Mouse (Mus musculus): ENCODE measurements around the gene Cmc4. TPM values are rescaled to one million over a fixed set of nuclear protein-coding genes. Genes with fewer than 3 reads are reported as not detected.
A peak's percentile ranks its signal among the peaks of the same experiment; 100 is the strongest.

Cmc4 gene
- 22.8 and 23.6 TPM in 2 replicates for polyA plus RNA-seq (2015; fragmentation: Nextera tagmentation; extraction: Ambion mirVana)

GRCm38 (mm10) chrX:75415936-75416785 is at the start of gene Cmc4, which contains the start of the genes Mtcp1 and Brcc3:
Gene Cmc4, minus strand, starts transcription at chrX:75416584.
Gene Mtcp1, minus strand, starts transcription at chrX:75416588.
Gene Brcc3, plus strand, starts transcription at chrX:75416628.
- Histone ChIP-seq H3K4me2 (peak within 1 kb of the TSS; percentile 50), H3K9me3 (no peaks in the 10 kb centered on the region), H3K36me3 (no peaks in the 10 kb centered on the region), H3K4me1 (no peaks in the 10 kb centered on the region), H3K9ac (peak within 1 kb of the TSS; percentile 52), H3K27me3 (no peaks in the 10 kb centered on the region), H3K27ac (peak within 1 kb of the TSS; percentile 91), H3K4me3 (peak within 1 kb of the TSS; percentile 55)
- 13% methylated on average over 52 of the region's 52 CpGs for WGBS
- ATAC-seq (ENCODE audit: borderline replicate concordance, extremely low read depth, low FRiP score, low TSS enrichment): peak; percentile 100

GRCm38 (mm10) chrX:75454597-75454996 is 38.2 kb upstream of the Cmc4 start:
- Histone ChIP-seq H3K4me3 (no peak overlapping the region), H3K4me1 (no peaks in the 10 kb centered on the region), H3K27me3 (no peaks in the 10 kb centered on the region), H3K4me2 (no peak overlapping the region), H3K9ac (no peak overlapping the region), H3K36me3 (peaks cover 11% of the 10 kb centered on the region; the same call in 1 of the 2 replicates), H3K27ac (no peak overlapping the region), H3K9me3 (no peaks in the 10 kb centered on the region)
- WGBS: 83% methylated on average over 1 of the region's 1 CpGs
- ATAC-seq (ENCODE audit: borderline replicate concordance, extremely low read depth, low FRiP score, low TSS enrichment): no peak

GRCm38 (mm10) chrX:75409711-75410110 is 6.7 kb downstream of the Cmc4 start:
- Histone ChIP-seq H3K9ac (no peak overlapping the region), H3K4me1 (no peaks in the 10 kb centered on the region), H3K36me3 (no peaks in the 10 kb centered on the region), H3K9me3 (no peaks in the 10 kb centered on the region), H3K27ac (no peak overlapping the region), H3K27me3 (no peaks in the 10 kb centered on the region), H3K4me2 (no peak overlapping the region), H3K4me3 (no peak overlapping the region)
- 85% methylated on average over 1 of the region's 1 CpGs for WGBS
- ATAC-seq (ENCODE audit: borderline replicate concordance, extremely low read depth, low FRiP score, low TSS enrichment): no peak

GRCm38 (mm10) chrX:75403350-75403749 is 13.0 kb downstream of the Cmc4 start:
- no peaks in the 10 kb centered on the region for H3K9me3 ChIP-seq
- H3K9ac ChIP-seq: no peak overlapping the region
- no peak overlapping the region for H3K4me3 ChIP-seq
- H3K4me1 ChIP-seq: no peaks in the 10 kb centered on the region
- no peak overlapping the region for H3K4me2 ChIP-seq
- no peaks in the 10 kb centered on the region for H3K27me3 ChIP-seq
- no peak overlapping the region for H3K27ac ChIP-seq
- H3K36me3 ChIP-seq: no peaks in the 10 kb centered on the region
- no peak for ATAC-seq (ENCODE audit: borderline replicate concordance, extremely low read depth, low FRiP score, low TSS enrichment)

GRCm38 (mm10) chrX:75402668-75403067 is 13.7 kb downstream of the Cmc4 start:
- H3K9ac ChIP-seq: no peak overlapping the region
- no peak overlapping the region for H3K27ac ChIP-seq
- 70% methylated on average over 2 of the region's 2 CpGs for WGBS
- no peaks in the 10 kb centered on the region for H3K27me3 ChIP-seq
- no peak overlapping the region for H3K4me3 ChIP-seq
- H3K4me2 ChIP-seq: no peak overlapping the region
- ATAC-seq (ENCODE audit: borderline replicate concordance, extremely low read depth, low FRiP score, low TSS enrichment): no peak
- no peaks in the 10 kb centered on the region for H3K36me3 ChIP-seq
- H3K9me3 ChIP-seq: no peaks in the 10 kb centered on the region
- H3K4me1 ChIP-seq: no peaks in the 10 kb centered on the region

- no peak overlapping the region for H3K4me3 ChIP-seq
- H3K4me2 ChIP-seq: no peak overlapping the region
- no peak for ATAC-seq (ENCODE audit: borderline replicate concordance, extremely low read depth, low FRiP score, low TSS enrichment)
- no peaks in the 10 kb centered on the region for H3K9me3 ChIP-seq
- WGBS: 89% methylated on average over 1 of the region's 1 CpGs
- H3K27ac ChIP-seq: no peak overlapping the region
- H3K27me3 ChIP-seq: no peaks in the 10 kb centered on the region
- no peaks in the 10 kb centered on the region for H3K4me1 ChIP-seq
- no peak overlapping the region for H3K9ac ChIP-seq
- no peaks in the 10 kb centered on the region for H3K36me3 ChIP-seq
Observed at GRCm38 (mm10) chrX:75399471-75399870, 16.9 kb downstream of the Cmc4 start.

GRCm38 (mm10) chrX:75382195-75382771 is 34.1 kb downstream of the Cmc4 start, which contains the start of the genes Fundc2 and F8:
Gene Fundc2, plus strand, starts transcription at chrX:75382399.
Gene F8, minus strand, starts transcription at chrX:75382615.
- Histone ChIP-seq H3K4me2 (peak within 1 kb of the TSS; percentile 49), H3K4me1 (no peaks in the 10 kb centered on the region), H3K36me3 (no peaks in the 10 kb centered on the region), H3K27me3 (no peaks in the 10 kb centered on the region), H3K27ac (peak within 1 kb of the TSS; percentile 77), H3K9ac (peak within 1 kb of the TSS; percentile 50), H3K9me3 (no peaks in the 10 kb centered on the region), H3K4me3 (peak within 1 kb of the TSS; percentile 49)
- WGBS: 9% methylated on average over 21 of the region's 25 CpGs
- peak; percentile 97 for ATAC-seq (ENCODE audit: borderline replicate concordance, extremely low read depth, low FRiP score, low TSS enrichment)

GRCm38 (mm10) chrX:75381699-75382098 is 34.7 kb downstream of the Cmc4 start:
- no peaks in the 10 kb centered on the region for H3K9me3 ChIP-seq
- H3K27ac ChIP-seq: 0 out of 2 replicates have a peak overlapping the region, but pooled peaks have one; percentile 33
- ATAC-seq (ENCODE audit: borderline replicate concordance, extremely low read depth, low FRiP score, low TSS enrichment): no peak
- no peaks in the 10 kb centered on the region for H3K27me3 ChIP-seq
- WGBS: 60% methylated on average over 5 of the region's 5 CpGs
- no peaks in the 10 kb centered on the region for H3K36me3 ChIP-seq
- peak overlapping the region; percentile 49 for H3K4me3 ChIP-seq
- no peak overlapping the region for H3K9ac ChIP-seq
- no peaks in the 10 kb centered on the region for H3K4me1 ChIP-seq
- peak overlapping the region; percentile 49; the same call in 1 of the 2 replicates for H3K4me2 ChIP-seq

GRCm38 (mm10) chrX:75381176-75381575 is 35.2 kb downstream of the Cmc4 start:
- 77% methylated on average over 1 of the region's 1 CpGs for WGBS
- no peak overlapping the region for H3K4me3 ChIP-seq
- H3K9me3 ChIP-seq: no peaks in the 10 kb centered on the region
- H3K4me1 ChIP-seq: no peaks in the 10 kb centered on the region
- H3K9ac ChIP-seq: no peak overlapping the region
- H3K36me3 ChIP-seq: no peaks in the 10 kb centered on the region
- H3K27ac ChIP-seq: no peak overlapping the region
- no peak overlapping the region for H3K4me2 ChIP-seq
- H3K27me3 ChIP-seq: no peaks in the 10 kb centered on the region
- ATAC-seq (ENCODE audit: borderline replicate concordance, extremely low read depth, low FRiP score, low TSS enrichment): no peak

- Histone ChIP-seq H3K36me3 (no peaks in the 10 kb centered on the region), H3K4me1 (no peaks in the 10 kb centered on the region), H3K4me2 (no peak overlapping the region), H3K27ac (no peak overlapping the region), H3K9me3 (no peaks in the 10 kb centered on the region), H3K9ac (no peak overlapping the region), H3K4me3 (no peak overlapping the region), H3K27me3 (no peaks in the 10 kb centered on the region)
- no peak for ATAC-seq (ENCODE audit: borderline replicate concordance, extremely low read depth, low FRiP score, low TSS enrichment)
Observed at GRCm38 (mm10) chrX:75376815-75377214, 39.6 kb downstream of the Cmc4 start.

GRCm38 (mm10) chrX:75372666-75373425 is 43.5 kb downstream of the Cmc4 start:
- peak; percentile 90; the same call in 1 of the 2 replicates for ATAC-seq (ENCODE audit: borderline replicate concordance, extremely low read depth, low FRiP score, low TSS enrichment)
- H3K27me3 ChIP-seq: no peaks in the 10 kb centered on the region
- no peaks in the 10 kb centered on the region for H3K36me3 ChIP-seq
- no peak overlapping the region for H3K4me2 ChIP-seq
- 35% methylated on average over 2 of the region's 2 CpGs for WGBS
- no peak overlapping the region for H3K9ac ChIP-seq
- no peaks in the 10 kb centered on the region for H3K9me3 ChIP-seq
- no peak overlapping the region for H3K4me3 ChIP-seq
- H3K4me1 ChIP-seq: no peaks in the 10 kb centered on the region
- H3K27ac ChIP-seq: no peak overlapping the region
